Mouse (Mus musculus) right cerebral cortex, postnatal 10 days (tissue): ENCODE results near the gene Lrrc8b.
A peak's percentile ranks its signal among the peaks of the same experiment; 100 is the strongest.

Source experiments
- DNase-seq, 2 experiments: peaks; one replicate each; pipeline ENCODE4 v3.0.0; 2021; ENCODE audit warnings: low spot score in 2 of 2

The Lrrc8b gene

DNA sequence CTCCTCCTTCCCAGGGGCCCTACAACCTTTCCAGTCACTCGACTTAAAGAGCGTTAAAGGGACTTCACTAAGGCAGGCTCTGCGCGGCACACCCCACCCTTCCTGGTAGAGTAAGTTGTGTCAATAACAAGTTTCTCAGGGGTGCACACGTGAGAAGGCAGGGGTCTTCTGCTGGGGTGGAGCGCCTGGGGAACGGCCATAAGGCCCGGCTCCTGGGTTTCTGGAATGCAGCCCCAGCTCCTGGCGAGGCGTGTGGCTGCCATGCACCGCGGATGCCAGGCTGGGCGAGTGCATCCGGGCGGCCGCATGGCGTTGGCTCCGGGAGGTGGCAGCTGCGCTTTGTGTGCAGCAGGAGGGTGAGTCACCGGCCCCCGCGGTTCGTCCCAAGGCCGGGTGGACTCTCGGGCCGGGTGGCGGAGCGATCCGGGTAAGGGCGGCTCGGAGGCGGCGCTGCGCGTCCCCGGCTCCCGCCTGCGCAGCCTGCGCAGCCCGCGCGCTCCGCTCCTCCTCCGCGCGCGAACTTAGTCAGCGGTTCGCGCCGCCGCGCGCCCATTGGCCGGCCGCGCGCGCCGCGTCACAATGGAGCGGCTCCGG is at the start of gene Lrrc8b:
Gene Lrrc8b, plus strand, starts transcription at position 578 of the 594 bp plus-strand sequence.
- peak; percentile 88 to 89 for DNase-seq

DNA sequence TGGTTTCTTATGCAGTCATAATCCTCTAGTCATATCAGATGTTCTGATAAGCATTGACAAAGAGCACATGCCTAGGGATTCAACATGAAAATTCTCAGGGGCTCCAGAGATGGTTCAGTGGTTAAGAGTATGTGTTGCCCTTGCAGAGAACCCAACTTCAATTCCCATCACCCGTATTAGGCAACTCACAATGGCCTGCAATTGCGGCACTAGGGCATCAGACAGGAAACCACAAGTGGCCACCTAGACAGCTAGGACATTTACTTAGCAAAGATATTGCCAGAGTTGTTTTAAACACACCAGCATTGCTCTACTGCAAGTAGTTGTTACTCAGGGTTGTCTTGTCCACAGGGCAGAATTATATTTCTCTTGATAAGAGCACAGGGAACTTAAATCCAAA is 34.1 kb upstream of the Lrrc8b start:
- DNase-seq, result no peak

DNA sequence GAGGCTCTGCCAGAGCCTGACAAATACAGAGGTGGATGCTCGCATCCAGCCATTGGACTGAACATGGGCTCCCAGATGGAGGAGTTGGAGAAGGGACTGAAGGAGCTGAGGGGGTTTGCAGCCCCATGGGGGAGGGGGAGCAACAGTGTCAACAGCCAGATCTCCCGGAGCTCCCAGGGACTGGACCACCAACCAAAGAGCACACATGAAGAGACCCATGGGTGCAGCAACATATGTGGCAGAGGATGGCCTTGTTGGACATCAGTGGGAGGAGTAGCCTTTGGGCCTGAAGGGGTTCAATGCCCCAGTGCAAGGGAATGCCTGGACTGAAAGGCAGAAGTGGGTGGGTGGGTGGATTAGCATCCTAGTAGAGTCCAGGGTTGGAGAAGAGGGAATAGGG is 25.2 kb upstream of the Lrrc8b start:
- DNase-seq, result no peak

DNA sequence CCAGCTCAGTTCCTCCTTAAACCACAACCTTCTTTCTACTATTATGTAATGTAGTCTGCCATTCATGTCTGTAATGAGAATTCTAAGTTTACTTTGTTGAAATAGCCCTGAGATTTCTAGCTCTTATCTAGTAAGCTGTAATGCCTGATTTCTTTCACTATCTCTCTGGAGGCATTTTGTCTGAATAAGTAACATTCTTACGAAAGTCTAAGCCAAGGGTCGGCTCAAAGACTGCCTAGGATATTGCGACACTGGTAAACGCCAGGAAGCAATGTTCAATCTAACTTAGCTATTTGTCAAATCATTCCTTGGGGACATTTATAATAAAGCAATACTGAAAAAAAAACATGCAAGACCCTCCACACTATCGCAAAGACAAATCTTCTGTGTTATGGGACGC is 21.8 kb upstream of the Lrrc8b start:
- no peak for DNase-seq

DNA sequence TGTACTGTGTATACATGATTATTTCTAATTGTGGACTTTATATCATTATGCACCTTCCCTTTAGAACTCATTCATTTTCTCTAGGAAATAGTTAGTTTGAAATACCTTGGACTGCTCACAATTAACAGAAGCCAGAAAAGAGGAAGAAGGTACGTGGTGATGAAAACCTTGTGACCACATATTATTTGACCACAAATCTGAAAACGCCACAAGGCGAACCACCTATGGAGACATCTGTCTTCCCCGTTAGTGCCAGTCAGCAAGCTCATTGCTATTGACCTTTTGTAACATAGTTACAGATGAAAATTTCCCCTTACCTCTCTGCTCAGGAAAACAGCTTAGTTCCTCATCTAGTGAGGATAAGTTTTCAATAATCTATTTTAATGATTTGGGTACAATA is 20.4 kb upstream of the Lrrc8b start:
- no peak for DNase-seq

DNA sequence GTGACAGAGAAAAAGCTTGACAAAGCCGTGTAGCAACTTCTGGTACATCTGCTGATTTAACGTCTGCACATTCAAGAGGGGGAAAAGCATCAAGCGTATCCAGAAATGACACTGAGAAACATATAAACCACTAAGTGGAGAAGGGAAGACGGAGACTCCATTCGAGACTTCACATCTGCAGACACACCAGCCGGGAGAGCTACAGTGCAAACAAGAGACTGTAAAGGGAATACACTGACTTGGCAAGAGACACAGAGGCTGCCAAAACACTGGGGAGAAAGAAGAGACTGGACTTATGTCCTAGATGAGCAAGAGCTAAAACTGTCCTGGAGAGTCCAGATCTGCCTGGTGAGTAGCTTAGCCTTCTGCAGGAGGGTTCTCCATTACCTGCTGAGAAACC is 16.6 kb upstream of the Lrrc8b start:
- DNase-seq, result no peak

DNA sequence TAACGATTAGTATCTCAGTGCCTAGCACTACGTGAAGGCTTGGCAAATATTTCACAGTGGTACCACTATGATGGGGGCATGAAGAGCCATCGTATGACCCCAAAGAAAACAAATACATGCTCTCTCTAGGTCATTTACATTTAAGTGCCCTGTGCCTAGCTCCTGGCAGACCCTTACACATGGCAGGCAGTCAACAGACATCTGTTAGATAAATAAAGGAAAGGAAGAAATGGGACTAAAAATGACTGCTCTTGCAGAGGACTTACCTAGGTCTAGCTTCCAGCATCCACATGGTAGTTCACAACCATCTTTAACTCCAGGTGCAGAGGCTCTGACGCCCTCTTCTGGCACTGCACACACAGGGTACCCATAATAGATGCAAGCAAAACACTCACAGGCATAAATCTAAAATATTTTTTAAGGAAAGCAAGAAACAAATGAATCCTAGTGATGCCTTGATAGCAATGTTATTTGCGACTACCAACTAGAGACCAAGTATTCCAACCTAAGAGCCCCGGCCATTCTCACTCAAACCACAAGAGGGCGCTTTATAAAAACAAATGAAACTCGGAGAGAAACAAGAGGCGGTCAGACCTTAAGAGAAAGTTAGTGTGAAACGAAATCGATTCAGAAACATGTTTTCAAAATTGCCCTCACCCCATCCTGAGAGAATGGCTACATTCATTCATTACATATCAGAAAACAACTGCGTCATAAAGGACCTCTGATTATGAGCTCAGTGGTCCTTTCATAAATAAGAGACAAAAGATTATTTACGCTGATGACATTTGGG is 15.7 kb upstream of the Lrrc8b start:
- DNase-seq, result peak; percentile 82 to 88

DNA sequence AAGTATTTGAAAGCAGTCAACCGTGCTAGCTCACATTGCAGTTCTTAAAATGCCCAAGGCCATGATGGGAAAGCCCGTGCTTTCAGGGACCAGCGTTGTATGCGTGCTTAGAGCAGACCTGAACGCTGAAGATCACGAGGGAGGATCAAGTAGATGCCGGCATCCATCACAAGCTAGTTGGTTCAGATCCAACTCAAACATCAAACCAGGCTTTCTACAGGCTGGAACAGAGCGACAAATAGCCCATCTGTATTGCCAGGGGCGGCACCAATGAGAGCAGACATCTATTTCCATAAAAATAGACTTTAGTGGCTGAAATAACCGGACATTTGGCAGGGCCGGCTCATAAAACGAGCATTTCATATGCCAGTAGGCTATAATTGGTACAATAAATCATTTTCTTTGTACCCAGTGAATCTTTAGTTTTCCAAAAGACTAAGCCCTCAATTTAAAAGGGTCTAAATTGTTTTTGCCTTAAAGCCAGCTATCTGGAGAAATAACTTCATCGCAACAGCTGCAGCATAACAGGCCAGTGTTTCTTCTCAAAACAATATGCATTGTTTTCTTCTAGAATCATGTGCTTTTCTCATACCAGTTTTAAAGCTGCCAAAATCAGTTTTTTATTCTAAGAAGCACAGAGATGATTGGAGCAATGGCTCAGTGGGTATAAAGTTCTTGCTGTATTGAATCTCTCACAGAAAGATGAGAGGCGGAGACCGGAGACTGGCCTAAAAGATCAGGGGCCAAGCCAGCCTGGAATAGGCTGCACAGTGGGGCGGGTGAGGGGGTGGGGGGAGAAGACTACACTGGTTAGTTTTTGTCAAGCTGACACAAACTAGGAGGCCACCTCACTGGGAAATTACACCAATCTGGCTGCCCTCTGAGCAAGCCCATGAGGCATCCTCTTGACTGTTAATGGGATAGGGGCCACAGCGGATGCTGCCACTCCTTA is 14.9 kb upstream of the Lrrc8b start:
- DNase-seq, result peak; percentile 47 to 65

DNA sequence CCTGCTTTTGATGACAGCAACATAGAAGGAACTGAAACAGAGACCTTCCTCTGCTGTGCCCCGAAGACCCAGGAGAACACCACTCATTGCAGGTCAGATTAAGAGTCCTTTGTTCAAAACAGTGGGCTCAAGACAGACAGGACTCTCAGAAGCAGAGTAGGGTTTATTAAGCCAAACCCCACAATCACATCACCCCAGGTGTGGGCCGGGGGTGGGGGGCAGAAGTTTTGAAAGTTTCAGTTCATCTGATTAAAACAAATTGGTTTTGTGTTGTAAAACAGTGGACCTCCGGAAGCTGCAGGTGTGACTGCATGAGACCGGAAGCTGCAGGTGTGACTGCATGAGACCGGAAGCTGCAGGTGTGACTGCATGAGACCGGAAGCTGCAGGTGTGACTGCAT is 14.0 kb upstream of the Lrrc8b start:
- no peak for DNase-seq

DNA sequence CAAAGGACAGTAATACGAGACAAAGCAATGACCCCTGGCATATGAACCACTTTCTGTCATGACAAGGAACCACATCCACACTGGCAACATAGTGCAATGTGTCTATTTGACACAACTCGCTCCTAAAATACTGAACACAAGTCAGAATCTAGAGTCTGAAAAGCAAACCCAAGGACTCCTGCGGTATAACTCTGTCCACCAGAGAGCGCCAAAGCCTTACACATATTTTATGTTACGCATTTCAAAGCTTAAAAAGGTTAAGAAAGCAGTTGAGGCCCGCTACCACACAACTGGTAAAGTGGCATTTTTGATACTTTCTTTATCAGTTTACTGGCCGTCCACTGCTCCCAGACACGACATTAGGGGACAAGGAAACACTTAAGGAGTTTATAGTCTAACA is 10.6 kb upstream of the Lrrc8b start:
- peak; percentile 80 to 88 for DNase-seq

DNA sequence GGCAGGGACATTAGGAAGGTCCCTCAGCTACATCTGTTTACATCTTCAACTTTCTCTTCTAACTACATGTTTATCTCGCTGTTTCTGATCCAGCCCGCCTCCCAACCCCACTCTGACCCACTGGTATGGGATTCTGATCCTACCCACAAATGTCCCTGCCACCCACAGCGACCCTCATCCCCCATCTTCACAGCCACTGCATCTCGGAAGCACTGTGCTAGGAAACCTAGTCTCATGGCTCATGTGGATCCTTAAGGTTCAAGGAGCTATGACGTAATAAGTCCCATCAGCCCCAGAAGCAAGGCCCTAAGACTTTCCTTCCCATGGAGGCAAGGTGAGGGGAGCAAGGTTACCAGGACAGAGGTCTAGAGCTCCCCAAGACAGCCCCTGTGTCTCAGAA is 7.9 kb upstream of the Lrrc8b start:
- DNase-seq, result peak in 1 of 2 experiments; percentile 13

DNA sequence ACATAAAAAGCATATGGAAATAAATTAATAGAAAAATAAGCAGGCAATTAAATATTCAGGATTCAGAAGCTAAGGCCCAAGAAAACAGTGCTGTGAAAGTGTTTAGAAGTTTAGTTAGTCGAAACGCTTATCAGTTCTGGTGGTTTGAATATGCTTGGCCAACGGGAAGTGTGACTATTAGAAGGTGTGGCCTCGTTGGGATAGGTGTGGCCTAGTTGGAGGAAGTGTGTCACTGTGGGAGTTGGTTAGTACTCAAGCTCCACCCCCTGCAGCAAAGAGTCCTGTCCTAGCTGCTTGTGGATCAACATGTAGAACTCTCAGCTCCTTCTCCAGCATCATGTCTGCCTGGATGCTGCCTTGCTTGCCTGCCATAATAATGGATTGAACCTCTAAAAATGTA is 6.5 kb upstream of the Lrrc8b start:
- peak in 1 of 2 experiments; percentile 17 for DNase-seq

DNA sequence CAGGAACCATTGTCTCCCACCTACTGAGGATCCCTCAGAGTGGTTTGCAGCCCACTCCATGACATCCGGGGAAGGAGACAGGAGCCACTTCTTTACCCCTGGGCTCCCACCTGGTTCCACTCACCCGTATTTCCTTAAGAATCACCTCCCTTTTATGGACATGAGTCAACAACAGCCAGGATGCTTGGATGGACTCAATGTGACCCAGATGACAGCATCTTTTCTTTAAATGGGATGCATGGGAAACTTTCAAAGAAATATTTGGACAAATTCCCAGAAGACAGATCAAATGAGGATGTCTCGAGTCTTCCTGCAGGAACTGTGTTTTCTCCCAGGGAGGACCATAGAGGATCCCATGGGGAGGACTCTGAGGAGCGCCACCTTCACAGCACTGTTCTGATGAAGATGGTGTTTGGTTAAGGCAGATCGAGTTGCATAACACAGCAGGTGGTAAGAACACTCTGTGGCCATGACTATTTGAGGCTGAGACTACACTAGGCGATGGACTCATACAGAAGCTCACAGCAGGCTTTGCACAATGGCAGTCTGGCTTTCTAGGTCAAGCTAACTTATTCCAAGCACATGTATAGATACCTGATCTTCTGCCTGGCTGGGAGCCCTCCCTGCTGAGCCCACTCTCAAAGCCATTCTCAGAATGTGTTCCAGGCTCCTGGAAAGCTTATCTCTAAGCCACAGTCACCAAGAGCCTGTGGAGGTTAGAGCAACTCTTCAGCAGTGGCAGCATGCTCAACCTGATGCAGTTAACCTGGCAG is 4.9 kb upstream of the Lrrc8b start:
- DNase-seq, result no peak

DNA sequence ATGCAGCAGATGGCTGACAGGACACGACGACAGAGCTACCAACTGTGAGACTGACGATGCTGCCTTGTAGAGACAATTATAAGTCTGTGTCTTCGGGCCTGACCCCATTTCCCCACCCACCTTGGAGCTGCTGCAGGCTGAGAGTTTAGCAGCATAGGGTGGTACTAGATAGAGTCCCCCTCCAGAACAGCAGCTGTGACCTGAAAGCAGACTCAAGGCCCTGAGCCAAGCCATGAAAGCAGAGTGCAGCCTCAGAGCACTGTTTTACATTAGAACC is 4.3 kb upstream of the Lrrc8b start:
- no peak for DNase-seq

DNA sequence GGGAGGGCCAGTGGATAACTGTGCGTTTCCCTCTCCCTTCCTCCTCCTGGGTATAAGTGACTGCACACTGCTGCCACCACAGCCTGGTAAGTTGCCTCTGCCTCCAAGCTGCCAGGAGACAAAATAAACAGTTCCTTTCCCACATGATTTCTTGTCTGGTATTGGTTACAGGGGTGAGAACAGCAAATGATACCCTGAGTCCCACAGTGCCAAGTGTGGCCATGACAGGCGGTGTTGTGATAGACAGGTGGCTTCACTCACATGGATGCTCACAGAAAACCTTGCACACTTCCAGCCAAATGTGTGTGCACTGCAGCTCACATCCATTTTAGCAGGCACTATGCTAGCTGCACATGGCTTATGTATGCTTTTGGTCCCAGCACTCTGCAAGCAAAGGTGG is 3.8 kb upstream of the Lrrc8b start:
- no peak for DNase-seq

DNA sequence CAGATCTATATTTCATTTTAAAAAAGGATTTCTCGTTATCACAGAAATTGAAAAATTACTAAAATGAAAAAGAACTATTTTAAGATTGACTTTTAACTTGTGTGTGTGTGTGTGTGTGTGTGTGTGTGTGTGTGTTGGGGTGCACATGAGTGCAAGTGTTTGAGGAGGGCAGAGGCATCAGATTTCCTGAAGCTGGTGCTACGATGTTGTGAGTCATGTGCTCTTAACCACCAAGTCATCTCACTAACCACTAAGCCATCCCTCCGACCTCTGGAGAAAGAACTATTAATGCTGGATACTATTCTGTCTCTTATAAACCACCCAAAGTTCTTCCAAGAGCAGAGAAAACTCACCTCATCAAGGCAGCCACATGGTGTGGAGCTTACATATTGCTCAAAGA is 2.9 kb upstream of the Lrrc8b start:
- DNase-seq, result no peak

DNA sequence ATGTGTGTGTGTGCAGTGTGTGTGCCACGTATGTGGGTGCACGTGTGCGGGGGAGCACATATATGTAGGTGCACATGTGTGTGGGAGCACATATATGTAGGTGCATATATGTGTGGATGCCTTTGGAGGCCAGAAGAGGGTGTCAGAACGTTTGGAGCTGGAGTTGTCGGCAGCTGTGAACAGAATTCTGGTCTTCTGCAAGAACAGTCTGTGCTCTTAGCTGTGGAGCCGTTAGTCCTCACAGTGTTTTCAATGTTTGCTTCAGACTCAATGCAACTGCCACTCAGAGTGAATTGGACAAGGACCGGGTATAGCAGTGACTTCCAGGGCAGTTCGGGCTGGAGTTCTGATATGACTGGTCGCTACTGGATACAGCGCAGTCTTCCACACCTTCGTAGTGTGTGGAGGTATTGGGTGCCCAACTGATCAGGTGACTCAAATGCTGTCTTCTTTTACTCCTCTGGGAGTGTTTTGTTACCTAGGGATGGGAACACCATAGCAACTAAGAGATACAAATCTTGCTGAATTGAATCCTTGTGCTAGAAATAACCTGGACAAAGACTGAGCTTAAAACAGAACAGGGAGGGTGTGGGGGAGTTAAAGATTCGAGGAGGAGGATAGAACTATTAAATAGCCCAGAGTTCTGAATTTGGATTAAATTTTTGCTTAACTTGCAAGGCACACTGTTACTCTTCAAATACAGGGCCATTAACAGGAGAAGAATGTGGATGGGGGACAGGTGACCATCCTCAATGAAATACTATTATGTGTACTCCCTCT is 1.0 kb upstream of the Lrrc8b start:
- peak in 1 of 2 experiments; percentile 59 for DNase-seq

DNA sequence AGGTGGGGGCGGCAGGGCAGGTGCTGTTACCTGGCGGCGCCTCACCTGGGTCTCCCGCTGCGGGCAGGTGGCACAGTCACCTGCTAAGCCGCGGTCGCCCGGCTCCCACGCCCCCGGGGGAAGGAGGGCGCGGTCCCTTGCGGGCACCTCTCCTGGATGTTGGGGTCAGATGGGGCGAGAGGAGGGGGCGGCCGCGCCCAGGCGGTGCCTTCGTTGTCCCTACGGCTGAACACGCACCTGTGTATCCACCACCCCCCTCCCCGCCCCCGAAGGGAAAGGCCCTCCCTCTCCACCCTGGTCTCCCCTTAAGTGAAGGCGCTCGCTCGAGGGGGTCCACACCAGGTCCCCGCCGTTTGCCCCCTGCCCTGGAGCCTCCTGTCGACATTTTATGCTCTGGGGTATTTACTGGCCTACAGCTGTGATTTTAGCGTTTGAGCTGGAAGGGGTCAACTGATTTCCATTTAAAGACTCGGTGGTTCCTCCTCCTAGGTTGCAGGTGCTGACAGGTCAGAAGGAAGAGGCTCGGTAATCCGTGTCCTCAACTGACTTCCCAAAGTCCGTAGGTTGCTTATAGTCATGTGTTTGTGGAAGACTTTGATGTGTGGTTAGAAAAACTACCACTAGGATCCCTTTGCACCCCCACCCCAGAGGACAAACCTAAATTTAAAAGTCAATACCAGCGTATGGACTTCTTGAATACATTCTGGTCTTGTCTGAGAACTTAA is 538 bp downstream of the Lrrc8b start:
- DNase-seq, result no peak

DNA sequence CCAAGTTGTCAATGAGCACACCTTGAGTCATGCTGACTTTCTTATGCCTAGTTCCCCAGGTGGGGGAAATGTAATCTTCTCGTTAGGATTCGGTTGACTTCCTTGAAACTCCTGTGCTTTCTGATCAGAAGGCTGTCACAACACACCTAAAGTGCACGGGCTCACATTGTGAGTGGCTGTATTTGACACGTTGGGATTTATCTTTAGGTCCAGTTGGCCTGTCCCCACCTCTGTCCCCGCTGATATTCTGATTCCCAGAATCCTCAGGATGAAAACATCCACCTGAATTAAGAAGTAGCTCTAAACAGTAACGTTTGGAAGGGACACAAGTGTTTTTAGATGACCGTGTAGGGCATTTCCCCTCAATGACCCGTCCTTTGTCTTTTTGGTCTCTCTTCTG is 1.6 kb downstream of the Lrrc8b start:
- DNase-seq, result no peak

DNA sequence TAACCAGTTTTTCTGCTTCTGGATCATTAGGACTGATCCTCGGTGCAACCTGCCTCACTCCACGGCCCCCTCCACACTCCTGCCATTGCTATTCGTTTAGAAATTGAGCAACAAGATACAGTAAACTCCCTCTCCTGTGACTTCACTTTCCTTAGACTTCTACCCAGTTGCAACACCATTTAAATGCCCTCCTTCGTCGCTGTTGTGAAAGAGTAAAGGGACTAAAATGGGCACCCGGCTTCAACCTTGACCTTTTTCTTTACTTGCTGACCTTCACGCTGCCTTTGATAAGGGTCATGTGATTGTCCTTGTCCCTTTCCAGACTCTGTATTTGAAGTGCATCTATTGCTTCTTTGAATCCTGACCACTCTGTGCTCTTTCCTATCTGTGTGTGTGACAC is 2.8 kb downstream of the Lrrc8b start:
- DNase-seq, result no peak

DNA sequence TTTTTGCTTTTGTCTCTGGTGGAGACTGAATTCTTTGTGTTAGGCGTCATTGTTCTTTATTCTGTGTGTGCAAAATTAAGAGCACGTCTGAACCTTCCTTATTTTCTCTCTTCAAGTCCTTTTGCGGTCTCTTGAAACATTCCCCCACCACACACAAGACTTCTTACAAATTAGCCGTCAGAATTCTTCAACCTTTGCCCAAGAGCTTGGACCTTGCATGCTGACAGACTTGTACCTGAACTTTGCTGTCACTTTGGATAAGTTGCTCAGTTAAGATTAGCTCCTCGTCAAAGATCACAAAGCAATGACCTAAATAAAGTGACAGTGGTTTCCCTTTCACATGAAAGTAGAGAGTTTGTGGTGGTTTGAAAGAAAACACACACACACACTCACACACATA is 3.3 kb downstream of the Lrrc8b start:
- DNase-seq, result no peak
